Mouse (Mus musculus): ENCODE data around the gene Usp7.
A peak's percentile ranks its signal among the peaks of the same experiment; 100 is the strongest.
"Not testable (repeated sequence)": the region's sequence is repeated elsewhere in the genome, so short reads cannot be mapped to it uniquely, and the experiment has no call there.

Gene Usp7

GRCm38 (mm10) chr16:8752334-8752733, 39.8 kb downstream of the Usp7 start:
- DNase-seq (ENCODE audit: low read depth, low spot score) = no peak

- DNase-seq (ENCODE audit: low read depth, low spot score) = no peak
Observed at GRCm38 (mm10) chr16:8751555-8752235, 40.4 kb downstream of the Usp7 start.

DNA sequence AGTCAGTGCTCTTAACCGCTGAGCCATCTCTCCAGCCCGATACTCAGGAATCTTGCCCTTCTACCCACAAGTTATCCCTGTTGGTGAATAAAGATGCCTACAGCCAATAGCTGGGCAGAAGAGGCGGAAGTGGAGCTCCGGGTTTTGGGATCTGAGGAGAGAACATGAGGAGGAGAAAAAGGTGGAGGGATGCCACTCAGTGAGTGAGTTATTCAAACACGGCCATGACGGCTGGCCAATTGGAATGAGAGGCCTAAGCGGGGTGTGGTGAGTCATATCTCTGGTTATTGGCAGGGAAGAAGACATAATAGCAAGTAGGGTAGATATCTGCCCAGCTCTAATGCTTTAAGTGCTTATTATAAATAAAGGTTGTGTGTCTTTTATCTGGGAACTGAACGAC, 43.2 kb downstream of the Usp7 start:
- no peak for DNase-seq (ENCODE audit: low read depth, low spot score)

DNA sequence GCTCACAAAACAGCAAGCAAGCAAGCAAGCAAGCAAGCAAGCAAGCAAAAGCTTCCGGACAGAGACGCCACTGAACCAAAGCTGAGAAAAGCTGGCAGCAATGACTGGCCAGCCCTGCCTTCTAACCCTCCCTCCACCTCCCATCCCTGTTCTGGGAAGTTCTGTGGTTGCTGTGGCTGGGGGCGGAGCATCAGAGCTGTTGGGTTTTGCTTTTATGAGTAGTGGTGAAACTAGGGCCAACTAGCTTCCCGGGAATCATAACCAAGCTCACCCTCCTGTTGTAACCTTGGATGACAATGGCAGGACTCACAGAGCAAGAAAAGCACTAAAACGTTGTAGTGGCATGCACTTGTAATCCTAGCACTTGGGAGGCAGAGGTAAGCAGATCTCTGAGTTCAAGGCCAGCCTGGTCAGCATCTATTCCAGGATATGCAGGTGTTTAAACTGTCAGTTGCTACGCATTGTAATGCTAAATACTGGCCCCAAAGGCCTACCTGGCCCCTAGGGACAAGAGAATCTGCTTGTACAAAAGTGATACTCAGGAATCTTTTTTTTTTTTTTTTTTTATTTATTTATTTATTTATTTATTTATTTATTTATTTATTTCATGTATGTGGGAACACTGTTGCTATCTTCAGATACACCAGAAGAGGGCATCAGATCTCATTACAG, 43.8 kb downstream of the Usp7 start:
- no peak for DNase-seq (ENCODE audit: low read depth, low spot score)

GRCm38 (mm10) chr16:8747772-8748171, 44.3 kb downstream of the Usp7 start:
- DNase-seq (ENCODE audit: low read depth, low spot score) = no peak

GRCm38 (mm10) chr16:8746509-8746908, 45.6 kb downstream of the Usp7 start:
- DNase-seq (ENCODE audit: low read depth, low spot score) = no peak

DNA sequence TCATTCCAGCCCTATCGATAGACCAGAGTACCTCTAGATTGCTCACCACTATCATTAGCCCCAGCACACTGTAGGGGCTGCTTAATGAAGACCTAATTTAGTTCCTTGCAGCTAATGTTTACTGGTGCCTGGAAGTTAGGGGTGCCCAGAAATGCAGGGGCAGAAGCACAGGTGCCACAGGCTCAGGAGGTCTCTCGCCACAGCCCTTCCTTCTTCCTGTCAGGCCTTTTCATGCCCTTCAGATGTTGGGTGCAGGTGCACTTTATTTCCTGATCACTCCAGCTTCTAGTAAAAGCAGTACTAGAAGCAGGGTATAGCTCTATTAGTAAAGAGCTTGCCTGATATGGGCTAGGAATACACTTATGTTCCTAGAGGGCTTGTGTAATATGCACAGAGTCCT, 46.4 kb downstream of the Usp7 start:
- DNase-seq (ENCODE audit: low read depth, low spot score) = no peak

DNA sequence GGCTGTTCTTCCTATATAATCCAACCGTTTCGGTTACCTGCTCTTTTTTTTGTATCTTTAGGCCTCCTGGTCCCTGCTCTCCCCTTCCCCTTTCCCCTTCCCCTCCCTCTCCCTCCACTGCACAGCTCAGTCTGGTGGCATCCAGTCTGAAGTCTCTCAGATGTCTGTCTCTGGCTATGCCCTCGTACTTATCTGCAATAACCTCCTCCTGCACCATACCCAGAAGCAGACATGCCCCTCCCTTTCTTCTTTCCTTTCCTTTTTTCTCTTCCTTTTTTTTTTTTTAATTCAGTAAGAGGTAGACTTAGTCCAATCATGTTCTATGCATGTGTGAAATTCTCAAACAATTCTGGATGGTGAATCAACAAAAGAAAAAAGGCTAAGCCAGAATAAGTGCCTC, 48.1 kb downstream of the Usp7 start:
- DNase-seq (ENCODE audit: low read depth, low spot score) = no peak

GRCm38 (mm10) chr16:8741697-8742096, 50.4 kb downstream of the Usp7 start:
- DNase-seq (ENCODE audit: low read depth, low spot score) = no peak

DNA sequence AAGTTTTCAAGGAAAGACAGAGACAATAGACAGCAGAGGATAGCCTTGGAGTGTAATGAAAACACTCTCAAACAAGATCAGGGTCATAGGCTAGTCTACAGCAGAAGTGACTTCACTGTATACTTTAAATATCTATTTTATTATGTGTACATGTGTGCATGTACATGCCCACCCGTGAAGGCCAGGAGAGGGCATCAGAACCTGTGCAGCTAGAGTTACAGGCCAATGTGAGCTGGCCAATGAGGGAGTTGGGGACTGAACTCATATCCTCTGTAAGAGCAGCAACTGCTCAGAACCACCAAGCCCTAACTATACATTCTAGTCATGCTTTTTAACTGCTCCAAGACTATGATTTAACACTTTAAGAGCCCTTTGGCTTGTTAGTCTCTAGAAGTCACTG, 51.0 kb downstream of the Usp7 start:
- no peak for DNase-seq (ENCODE audit: low read depth, low spot score)

DNA sequence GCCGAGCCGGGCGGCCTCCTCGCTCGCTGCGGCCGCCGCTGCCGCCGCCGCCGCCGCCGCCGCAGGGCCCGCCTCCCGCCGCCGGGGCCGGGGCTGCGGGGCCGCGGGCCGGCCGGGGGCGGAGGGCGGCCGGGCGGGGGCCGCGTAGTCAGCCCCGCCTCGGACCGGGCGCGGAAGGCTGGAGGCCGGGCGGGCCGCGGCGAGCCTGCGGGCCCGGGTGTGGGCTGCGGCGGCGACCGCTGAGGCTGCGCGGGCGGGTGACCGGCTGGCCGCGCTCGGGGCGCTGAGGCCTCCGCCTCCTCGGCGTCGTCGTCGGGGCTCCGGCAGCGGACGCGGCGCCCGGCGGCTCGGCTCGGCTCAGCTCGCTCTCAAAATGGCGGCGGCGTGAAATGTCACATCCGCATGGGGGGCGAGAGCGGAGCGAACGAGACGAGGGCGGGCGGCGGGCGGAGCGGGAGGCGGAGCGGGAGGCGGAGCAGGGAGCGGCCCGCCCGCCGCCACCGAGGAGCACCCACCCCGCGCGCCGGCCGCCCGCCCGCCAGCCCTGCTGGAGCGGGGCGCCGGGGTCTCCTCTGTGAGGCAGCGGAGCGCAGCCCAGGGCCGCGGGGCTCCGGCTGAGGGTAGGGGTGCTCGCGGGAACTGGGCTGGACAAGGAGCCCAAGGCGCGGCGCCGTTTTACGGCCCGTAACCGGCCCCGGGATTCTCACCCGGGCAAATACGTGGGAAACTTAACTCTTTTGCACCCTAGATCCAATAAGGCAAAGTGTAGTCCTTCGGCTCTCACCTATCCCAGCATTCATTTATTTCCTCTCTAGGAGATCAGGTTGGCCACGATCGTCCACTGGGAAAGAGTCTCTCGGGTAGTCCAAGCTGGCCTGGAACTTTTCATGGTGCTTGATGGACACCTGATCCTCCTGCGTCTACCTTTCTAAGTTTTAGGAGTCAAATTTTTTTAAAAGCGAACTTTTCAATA, 53.3 kb downstream of the Usp7 start:
- peak; percentile 74 for DNase-seq (ENCODE audit: low read depth, low spot score)

- DNase-seq (ENCODE audit: low read depth, low spot score) = peak; percentile 23
Observed at GRCm38 (mm10) chr16:8737666-8738541, 54.2 kb downstream of the Usp7 start.

- DNase-seq (ENCODE audit: low read depth, low spot score) = peak; percentile 11
Observed at GRCm38 (mm10) chr16:8737341-8737665, 54.8 kb downstream of the Usp7 start.

- DNase-seq (ENCODE audit: low read depth, low spot score) = no peak
Observed at GRCm38 (mm10) chr16:8736757-8737156, 55.4 kb downstream of the Usp7 start.

- no peak for DNase-seq (ENCODE audit: low read depth, low spot score)
Observed at GRCm38 (mm10) chr16:8736032-8736431, 56.1 kb downstream of the Usp7 start.

- no peak for DNase-seq (ENCODE audit: low read depth, low spot score)
Observed at GRCm38 (mm10) chr16:8734693-8735092, 57.4 kb downstream of the Usp7 start.

GRCm38 (mm10) chr16:8733624-8734023, 58.5 kb downstream of the Usp7 start:
- no peak for DNase-seq (ENCODE audit: low read depth, low spot score)

DNA sequence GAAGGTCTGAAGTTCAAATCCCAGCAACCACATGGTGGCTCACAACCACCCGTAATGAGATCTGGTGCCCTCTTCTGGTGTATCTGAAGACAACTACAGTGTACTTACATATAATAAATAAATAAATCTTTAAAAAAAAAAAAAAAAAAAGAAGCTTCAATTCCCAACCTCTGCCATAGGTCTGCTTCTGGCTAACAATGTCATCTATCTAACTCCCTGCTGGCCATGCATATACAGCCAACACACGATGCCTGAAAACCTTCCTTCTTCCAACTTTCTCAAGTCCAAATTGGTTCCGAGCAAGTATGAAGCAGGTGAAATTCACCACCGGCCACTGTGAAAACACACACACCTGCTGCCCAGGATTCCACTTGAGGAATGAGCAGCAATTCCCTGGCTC, 59.7 kb downstream of the Usp7 start:
- not testable (repeated sequence) for DNase-seq (ENCODE audit: low read depth, low spot score)

- DNase-seq (ENCODE audit: low read depth, low spot score) = no peak
Observed at GRCm38 (mm10) chr16:8731630-8732029, 60.5 kb downstream of the Usp7 start.

GRCm38 (mm10) chr16:8728111-8728748, 63.9 kb downstream of the Usp7 start:
- no peak for DNase-seq (ENCODE audit: low read depth, low spot score)

DNA sequence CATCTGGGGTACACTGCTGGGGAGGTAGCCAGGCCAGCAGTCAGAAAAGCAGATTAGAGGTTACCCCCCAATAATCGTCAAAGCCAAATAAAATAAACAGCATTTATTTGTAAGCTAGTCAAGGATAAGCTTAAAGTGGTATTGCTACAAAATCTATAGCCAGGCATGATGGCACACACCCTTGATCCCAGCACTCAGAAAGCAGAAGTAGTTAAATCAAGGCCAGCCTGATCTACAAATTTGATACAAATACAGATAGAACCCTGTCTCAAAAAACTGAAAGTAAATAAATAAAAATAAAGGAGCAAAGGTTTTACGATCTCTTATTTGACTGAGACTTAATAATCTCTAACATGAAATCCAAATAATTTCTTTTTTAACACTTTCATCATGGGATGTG, 66.3 kb downstream of the Usp7 start:
- no peak for DNase-seq (ENCODE audit: low read depth, low spot score)

Measured in forelimb bud, embryonic 11.5 days (tissue).